Comparison of ENCODE assay signal across 10 mouse cellular contexts in the genomic region with DNA sequence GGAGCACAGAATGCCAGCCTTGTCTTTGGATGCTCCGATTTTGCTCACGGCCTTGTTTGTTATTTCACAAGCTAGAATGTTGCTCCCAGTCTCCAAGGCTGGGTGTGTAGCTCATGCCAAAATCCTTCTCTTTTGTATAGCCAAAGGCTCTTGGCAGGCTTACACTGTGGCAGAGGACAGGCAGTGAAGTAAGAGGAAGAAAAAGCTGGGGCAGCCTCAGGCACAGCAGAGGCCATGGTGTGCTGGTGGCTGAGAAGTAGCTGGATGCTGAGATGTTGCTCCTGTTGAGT.
A peak's percentile ranks its signal among the peaks of the same experiment; 100 is the strongest.
DNase-seq lines count a peak whose midpoint lies in the region; ATAC-seq and TF ChIP-seq lines count a peak whose summit lies in the region.
"Had no signal": no experiment of that assay in that cellular context is flagged by ENCODE, and none has a peak within 500 bp of the region (broad histone marks: within the 10 kb centered on the region; RNA-seq: fewer than 3 reads in every experiment).

No protein-coding gene starts in this region.

- DNase-seq in forebrain, embryonic 10.5 days (ENCODE audit: extremely low spot score, low spot score) = no peak
- DNase-seq in ovary, adult 18-20 months (ENCODE audit: low spot score) = peak; percentile 47
- no peak for DNase-seq in ovary, postnatal 14 days (ENCODE audit: low spot score)
- peak; percentile 79 for DNase-seq in hindbrain, postnatal 0 days (ENCODE audit: low spot score)
- DNase-seq in skeletal muscle tissue, adult 2 months (ENCODE audit: low read depth, low spot score) = peak; percentile 44
- no peak for DNase-seq in frontal cortex, adult 2 months (ENCODE audit: extremely low spot score in 1 of 2, low spot score in 1 of 2)

- TF ChIP-seq CTCF in hindbrain, postnatal 0 days (IDR thresholded peaks at IDR 0.05; ENCODE audit: low read depth) = no peak

- H3K27me3 ChIP-seq in forebrain, embryonic 12.5 days = no peaks in the 10 kb centered on the region
- H3K27me3 ChIP-seq in forebrain, embryonic 10.5 days (ENCODE audit: poor library complexity, severe bottlenecking) = no peaks in the 10 kb centered on the region
- no peaks in the 10 kb centered on the region for H3K27me3 ChIP-seq in hindbrain, postnatal 0 days (ENCODE audit: insufficient read depth, low read length)
- H3K27me3 ChIP-seq: CH12.LX; liver, embryonic 13.5 days had no signal

- 87% methylated on average over 2 of the region's 2 CpGs for WGBS in forebrain, embryonic 12.5 days
- 90% methylated on average over 2 of the region's 2 CpGs for WGBS in forebrain, embryonic 10.5 days
- 53% methylated on average over 2 of the region's 2 CpGs for WGBS in hindbrain, postnatal 0 days

- no peak overlapping the region for H3K4me3 ChIP-seq in forebrain, embryonic 12.5 days (replicated peaks)
- no peak overlapping the region for H3K4me3 ChIP-seq in forebrain, embryonic 10.5 days
- no peak overlapping the region for H3K4me3 ChIP-seq in hindbrain, postnatal 0 days (ENCODE audit: low read length)
- H3K4me3 ChIP-seq: liver, embryonic 13.5 days had no signal

- ATAC-seq in forebrain, embryonic 12.5 days (ENCODE audit: low FRiP score) = no peak
- peak; percentile 84 for ATAC-seq in hindbrain, postnatal 0 days
- ATAC-seq in CD4-positive, CD25-positive, alpha-beta regulatory T cell, adult 4 months = no peak

- no peak overlapping the region for H3K9ac ChIP-seq in forebrain, embryonic 12.5 days
- no peak overlapping the region for H3K9ac ChIP-seq in hindbrain, postnatal 0 days (replicated peaks; ENCODE audit: low read length)

- no peaks in the 10 kb centered on the region for H3K9me3 ChIP-seq in forebrain, embryonic 12.5 days
- H3K9me3 ChIP-seq in forebrain, embryonic 10.5 days = no peaks in the 10 kb centered on the region
- no peaks in the 10 kb centered on the region for H3K9me3 ChIP-seq in hindbrain, postnatal 0 days (ENCODE audit: low read length)
- H3K9me3 ChIP-seq: liver, embryonic 13.5 days had no signal

- H3K4me1 ChIP-seq in forebrain, embryonic 12.5 days = peaks cover 69% of the 10 kb centered on the region
- peaks cover 75% of the 10 kb centered on the region for H3K4me1 ChIP-seq in forebrain, embryonic 10.5 days
- peaks cover 39% of the 10 kb centered on the region for H3K4me1 ChIP-seq in hindbrain, postnatal 0 days (ENCODE audit: insufficient read depth, low read length)

- no peaks in the 10 kb centered on the region for H3K36me3 ChIP-seq in forebrain, embryonic 12.5 days (replicated peaks)
- H3K36me3 ChIP-seq in forebrain, embryonic 10.5 days (replicated peaks) = 0 out of 2 replicates have a peak, but pooled peaks cover 5% of the 10 kb centered on the region
- H3K36me3 ChIP-seq in hindbrain, postnatal 0 days (ENCODE audit: insufficient read depth, low read length) = no peaks in the 10 kb centered on the region
- H3K36me3 ChIP-seq: liver, embryonic 13.5 days had no signal

- peak overlapping the region; percentile 46; the same call in 1 of the 2 replicates for H3K27ac ChIP-seq in forebrain, embryonic 12.5 days
- H3K27ac ChIP-seq in forebrain, embryonic 10.5 days = no peak overlapping the region
- H3K27ac ChIP-seq in hindbrain, postnatal 0 days = peak overlapping the region; percentile 70; the same call in 1 of the 2 replicates
- H3K27ac ChIP-seq: liver, embryonic 13.5 days had no signal

- H3K4me2 ChIP-seq in forebrain, embryonic 12.5 days = no peak overlapping the region
- no peak overlapping the region for H3K4me2 ChIP-seq in hindbrain, postnatal 0 days (ENCODE audit: low read depth, low read length)
- H3K4me2 ChIP-seq: liver, embryonic 13.5 days had no signal

Comparison
In these comparisons a context has a peak if more than half of its experiments do, and no peak if none do; other contexts are left out.
1. DNase-seq: peak in ovary, adult 18-20 months (single experiment), hindbrain, postnatal 0 days (single experiment) and skeletal muscle tissue, adult 2 months (single experiment); none in forebrain, embryonic 10.5 days (single experiment), ovary, postnatal 14 days (single experiment) and frontal cortex, adult 2 months (0 of 2).